Mouse (Mus musculus) thymus, adult 2 months (tissue): Measurements from ENCODE around the gene Bfar. TPM values are rescaled to one million over a fixed set of nuclear protein-coding genes. Genes with fewer than 3 reads are reported as not detected.
"Not testable (repeated sequence)": the region's sequence is repeated elsewhere in the genome, so short reads cannot be mapped to it uniquely, and the experiment has no call there.

ENCODE experiments used
- DNase-seq: peaks from one replicate; pipeline ENCODE4 v3.0.0; 2021
- H3K27ac ChIP-seq: fragments of 200-500 bp; 2 replicates; pipeline ENCODE4 v1.5.1; 2012; ENCODE audit warnings: low read length, control low read depth; ENCODE audit not compliant: control insufficient read depth, insufficient read depth
- H3K27me3 ChIP-seq: fragments of 200-500 bp; 2 replicates; pipeline ENCODE4 v1.6.1; 2012; ENCODE audit warnings: mild to moderate bottlenecking, low read length, moderate library complexity, mixed read lengths; ENCODE audit not compliant: control insufficient read depth, insufficient read depth
- H3K36me3 ChIP-seq: fragments of 200-500 bp; 2 replicates; pipeline ENCODE4 v1.6.1; 2012; ENCODE audit warnings: mild to moderate bottlenecking, low read length, moderate library complexity; ENCODE audit not compliant: control insufficient read depth, insufficient read depth
- H3K4me1 ChIP-seq: fragments of 200-500 bp; replicated peaks from 2 replicates; pipeline ENCODE4 v1.6.1; 2012; ENCODE audit warnings: low read length; ENCODE audit not compliant: control insufficient read depth, insufficient read depth
- H3K4me3 ChIP-seq: fragments of 200-500 bp; 2 replicates; pipeline ENCODE4 v1.5.1; 2012; ENCODE audit warnings: mild to moderate bottlenecking, low read length, control low read depth, moderate library complexity; ENCODE audit not compliant: control insufficient read depth, insufficient read depth
- CTCF ChIP-seq: fragments of 200-500 bp; IDR thresholded peaks from 2 replicates; pipeline ENCODE4 v1.5.1; 2012; ENCODE audit warnings: mild to moderate bottlenecking, control low read depth, low read length, moderate library complexity, borderline replicate concordance; ENCODE audit not compliant: control insufficient read depth, poor library complexity, insufficient read depth; ENCODE audit errors: extremely low read depth
- POLR2A ChIP-seq: fragments of 200-500 bp; IDR thresholded peaks from 2 replicates; pipeline ENCODE4 v1.6.1; 2012; ENCODE audit warnings: mild to moderate bottlenecking, low read length, control low read depth, moderate library complexity; ENCODE audit not compliant: control insufficient read depth, poor library complexity, insufficient read depth; ENCODE audit errors: extremely low read depth
- WGBS: fragments of 180-500 bp; shearing (Covaris S2); methylation state at CpG from one replicate; pipeline ENCODE4 v1.1.7; 2018; 5-methylcytosine and 5-hydroxymethylcytosine counted together
- polyA plus RNA-seq: library from polyadenylated mRNA; depleted of rRNA; stranded (reverse); fragments of >200 nt; gene quantifications from 2 replicates; pipeline ENCODE4 v1.2.3, GENCODE M21; 2012; rRNA removed

Gene Bfar
- polyA plus RNA-seq, 1 experiment, result 32.0 TPM

GRCm38 (mm10) chr16:13748124-13748523 is 76.5 kb downstream of the Bfar start:
- Histone ChIP-seq H3K4me3 (no peak overlapping the region), H3K4me1 (no peaks in the 10 kb centered on the region), H3K27ac (no peak overlapping the region), H3K27me3 (no peaks in the 10 kb centered on the region), H3K36me3 (no peaks in the 10 kb centered on the region)
- 94% methylated on average over 3 of the region's 3 CpGs for WGBS
- TF ChIP-seq CTCF (no peak), POLR2A (no peak)
- DNase-seq, result no peak

- not testable (repeated sequence) for H3K36me3 ChIP-seq, DNase-seq, H3K27me3 ChIP-seq, H3K4me3 ChIP-seq, H3K27ac ChIP-seq, H3K4me1 ChIP-seq
- 68% methylated on average over 10 of the region's 10 CpGs for WGBS
These were observed 77.2 kb downstream of the Bfar start for GRCm38 (mm10) chr16:13748813-13749212.

GRCm38 (mm10) chr16:13749306-13749705 is 77.6 kb downstream of the Bfar start:
- TF ChIP-seq CTCF (no peak), POLR2A (no peak)
- Histone ChIP-seq H3K4me1 (no peaks in the 10 kb centered on the region), H3K27me3 (no peaks in the 10 kb centered on the region), H3K4me3 (no peak overlapping the region), H3K27ac (no peak overlapping the region), H3K36me3 (no peaks in the 10 kb centered on the region)
- 83% methylated on average over 5 of the region's 5 CpGs for WGBS
- no peak for DNase-seq

GRCm38 (mm10) chr16:13749981-13750380 is 78.3 kb downstream of the Bfar start:
- Histone ChIP-seq H3K27ac (no peak overlapping the region), H3K27me3 (no peaks in the 10 kb centered on the region), H3K4me3 (no peak overlapping the region), H3K4me1 (no peaks in the 10 kb centered on the region; the same call in 1 of the 2 replicates), H3K36me3 (no peaks in the 10 kb centered on the region)
- WGBS, result 84% methylated on average over 3 of the region's 3 CpGs
- TF ChIP-seq CTCF (no peak), POLR2A (no peak)
- DNase-seq, result no peak

- Histone ChIP-seq H3K36me3 (no peaks in the 10 kb centered on the region), H3K4me1 (no peaks in the 10 kb centered on the region; the same call in 1 of the 2 replicates), H3K4me3 (no peak overlapping the region), H3K27me3 (no peaks in the 10 kb centered on the region), H3K27ac (no peak overlapping the region)
- no peak for TF ChIP-seq CTCF
- TF ChIP-seq POLR2A, result no peak
- WGBS, result 94% methylated on average over 13 of the region's 13 CpGs
- no peak for DNase-seq
These were observed 79.0 kb downstream of the Bfar start for GRCm38 (mm10) chr16:13750626-13751025.

Other genes with a start within 250 kb of the Bfar start
- 16.1 and 21.0 TPM in 2 replicates for gene Parn, start 3.7 kb upstream of the Bfar start, polyA plus RNA-seq
- 3.0 and 4.2 TPM in 2 replicates for gene 3110001I22Rik, start 71 bp downstream of the Bfar start, polyA plus RNA-seq
- 0.35 TPM in 1 of 2 replicates, not detected in the other for gene Pla2g10, start 59.1 kb downstream of the Bfar start, polyA plus RNA-seq
- 13.6 and 14.6 TPM in 2 replicates for gene Rrn3, start 108.8 kb downstream of the Bfar start, polyA plus RNA-seq
- 80.3 and 86.7 TPM in 2 replicates for gene Ntan1, start 147.0 kb downstream of the Bfar start, polyA plus RNA-seq
- 58.0 and 77.2 TPM in 2 replicates for gene Pdxdc1, start 231.3 kb downstream of the Bfar start, polyA plus RNA-seq
- 1.2 and 1.4 TPM in 2 replicates for gene Mpv17l, start 231.3 kb downstream of the Bfar start, polyA plus RNA-seq